Mouse (Mus musculus) inflammation-experienced regulatory T-cells (primary cell): ENCODE measurements around the gene Trim2. TPM values are rescaled to one million over a fixed set of nuclear protein-coding genes. Genes with fewer than 3 reads are reported as not detected.

Experiments used
- polyA plus RNA-seq, 2 experiments: library from polyadenylated mRNA; unstranded; fragments of 100-300 nt; shearing (Covaris generic); gene quantifications; one replicate each; pipeline ENCODE4 v1.2.1; 2017

Trim2 gene
- 1 to 10 TPM; 3.6 to 8.2 TPM for polyA plus RNA-seq

DNA sequence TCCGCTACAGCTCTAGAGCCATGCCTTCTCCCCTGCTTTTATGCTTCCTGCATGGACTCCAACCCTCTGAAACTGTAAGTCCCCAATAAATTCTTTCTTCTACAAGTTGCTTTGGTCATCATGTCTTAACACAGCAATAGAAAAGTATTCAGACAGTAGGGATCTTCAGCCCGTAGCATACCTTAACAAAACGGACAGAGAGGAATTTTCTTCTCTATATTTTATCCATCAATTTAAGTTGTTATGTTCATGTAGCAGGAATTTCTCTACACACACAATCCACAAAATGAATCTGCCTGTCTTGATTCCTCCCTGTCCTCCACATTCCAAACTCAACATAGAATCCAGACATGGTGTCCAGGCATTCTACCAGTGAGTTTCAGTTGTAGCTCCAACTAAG is at the start of gene Trim2:
Trim2 (minus strand) TSS at position 101 of the 400 bp plus-strand sequence.

DNA sequence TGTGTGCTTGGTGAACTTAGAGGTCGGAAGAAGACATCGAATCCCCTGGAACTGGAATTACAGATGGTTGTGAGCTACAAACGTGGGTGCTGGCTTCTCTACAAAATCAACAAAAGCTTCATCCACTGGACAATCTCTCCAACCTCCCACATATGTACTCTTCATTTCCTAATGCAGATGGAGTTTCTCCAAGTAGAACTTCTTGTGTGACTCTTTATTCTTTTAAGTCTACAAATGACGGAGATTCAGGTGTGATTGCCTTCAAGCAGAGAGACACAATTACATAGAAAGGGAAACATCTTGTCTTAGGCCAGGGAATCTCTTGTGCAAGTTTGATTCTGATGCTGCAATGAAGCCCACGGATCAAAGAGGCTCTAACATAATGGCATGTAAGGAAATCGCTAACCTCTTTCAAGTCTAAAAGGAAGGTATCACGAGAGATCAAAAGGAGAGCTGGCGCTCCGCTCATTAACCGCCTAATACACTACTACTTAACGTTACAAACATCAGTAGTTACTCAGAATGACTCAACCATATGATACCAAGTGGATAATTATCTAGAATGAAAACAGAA is 133.0 kb downstream of the Trim2 start, which contains the start of gene Gm6525:
Gm6525 (plus strand) TSS at position 524 of the 574 bp plus-strand sequence.

DNA sequence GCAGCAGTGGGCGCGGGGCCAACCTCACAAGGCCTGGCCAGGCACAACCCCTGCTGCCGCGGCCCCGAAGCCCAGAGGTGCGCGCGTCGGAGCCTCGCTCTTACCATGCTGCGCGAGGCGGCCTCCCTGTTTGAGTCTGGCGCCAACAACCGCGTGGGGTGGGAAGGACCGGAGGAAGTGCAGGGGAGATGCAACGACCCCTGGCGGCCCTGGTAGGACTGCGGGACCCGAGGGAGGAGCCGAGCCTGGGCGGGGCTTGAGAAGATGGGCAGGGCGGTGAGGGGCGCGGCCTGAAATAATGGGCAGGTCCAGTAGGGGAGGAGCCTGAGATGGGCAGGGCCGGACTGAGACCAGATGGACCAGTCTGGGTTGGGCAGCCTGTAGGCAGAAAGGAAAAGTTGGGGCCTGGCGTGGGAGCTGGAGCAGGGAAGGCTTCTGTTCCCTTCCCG is 151.1 kb downstream of the Trim2 start, which contains the start of gene Mnd1:
Mnd1 (minus strand) TSS at position 229 of the 449 bp plus-strand sequence.

Other genes starting within 250 kb of the Trim2 start
- gene Mnd1, start 151.1 kb downstream of the Trim2 start, polyA plus RNA-seq, result under 1 TPM; 0.18 to 0.98 TPM
- gene Gm6525, start 132.8 kb downstream of the Trim2 start, polyA plus RNA-seq, result under 1 TPM; 0.28 to 0.31 TPM
- 1 to 10 TPM; 2.4 to 3.1 TPM for gene Fhdc1, start 173.6 kb upstream of the Trim2 start, polyA plus RNA-seq